Mouse (Mus musculus): ENCODE data around the gene Gm10750.
"Not testable (repeated sequence)": the region's sequence is repeated elsewhere in the genome, so short reads cannot be mapped to it uniquely, and the experiment has no call there.

The Gm10750 gene

GRCm38 (mm10) chr2:149017137-149017536 lies at the start of gene Gm10750:
Gm10750 (minus strand) TSS chr2:149017237.
- not testable (repeated sequence) for DNase-seq (ENCODE audit: inconsistent age in 2 of 2, low spot score in 1 of 2)

DNA sequence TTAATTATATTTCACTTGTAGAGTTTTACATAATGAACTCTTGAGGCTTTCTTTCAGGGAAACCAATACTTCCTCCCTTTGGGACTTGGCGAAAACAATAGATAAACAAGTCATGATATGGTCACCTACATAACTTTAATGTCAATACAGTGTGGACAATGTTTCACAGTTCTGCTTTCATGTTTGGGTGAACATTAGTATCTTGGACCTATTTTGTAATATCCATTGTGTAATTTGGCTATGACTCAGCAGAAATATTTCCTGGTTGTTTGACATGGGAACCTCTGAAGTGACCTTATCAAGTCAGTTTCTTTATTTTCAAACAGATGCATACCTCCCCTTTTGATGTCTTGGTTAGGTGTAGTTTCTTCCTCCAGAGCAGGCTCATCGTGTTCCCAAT lies 12.2 kb downstream of the Gm10750 start:
- peak in 1 of 2 experiments; percentile 35 for DNase-seq (ENCODE audit: inconsistent age in 2 of 2, low spot score in 1 of 2)

DNA sequence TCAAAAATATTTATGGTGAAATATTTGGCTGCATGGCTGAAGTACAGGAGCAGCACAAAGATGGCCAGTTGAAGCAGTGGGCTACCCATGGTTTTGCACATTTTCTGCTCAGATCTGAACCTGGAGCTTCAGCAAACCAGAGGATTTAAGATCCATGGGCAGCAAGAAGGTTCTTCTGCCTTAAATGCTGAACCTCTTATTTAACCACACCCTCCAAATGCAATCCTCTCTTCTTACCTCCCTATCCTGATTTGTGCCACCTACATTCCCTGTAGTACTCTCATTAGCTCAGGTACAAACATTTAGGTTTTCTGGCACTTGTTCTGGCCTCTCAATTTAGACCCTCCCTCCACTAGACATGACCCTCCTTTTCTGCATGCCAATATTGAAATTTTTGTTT lies 13.9 kb downstream of the Gm10750 start, which contains the start of gene Gm1330:
Gene Gm1330 (minus strand): TSS at position 101 of the 400 bp plus-strand sequence.
- no peak for DNase-seq (ENCODE audit: inconsistent age in 2 of 2, low spot score in 1 of 2)

- no peak for DNase-seq (ENCODE audit: inconsistent age in 2 of 2, low spot score in 1 of 2)
Measured at GRCm38 (mm10) chr2:148995133-148995532, 21.9 kb downstream of the Gm10750 start.

Data from adrenal gland, adult (tissue).